Mouse (Mus musculus) testis, adult 2 months (tissue): ENCODE data around the gene Trim67. TPM values are rescaled to one million over a fixed set of nuclear protein-coding genes. Genes with fewer than 3 reads are reported as not detected.
"Not testable (repeated sequence)": the region's sequence is repeated elsewhere in the genome, so short reads cannot be mapped to it uniquely, and the experiment has no call there.

Experiments used
- H3K27ac ChIP-seq: fragments of 200-500 bp; 2 replicates; pipeline ENCODE4 v1.5.1; 2012; ENCODE audit warnings: low read depth, low read length; ENCODE audit not compliant: control insufficient read depth, insufficient read depth
- H3K27me3 ChIP-seq: fragments of 200-500 bp; 2 replicates; pipeline ENCODE4 v1.6.1; 2012; ENCODE audit warnings: mild to moderate bottlenecking, low read length, moderate library complexity; ENCODE audit not compliant: control insufficient read depth, insufficient read depth
- H3K36me3 ChIP-seq: fragments of 200-500 bp; 2 replicates; pipeline ENCODE4 v1.6.1; 2012; ENCODE audit warnings: mild to moderate bottlenecking, low read length; ENCODE audit not compliant: control insufficient read depth, insufficient read depth
- H3K4me1 ChIP-seq: fragments of 200-500 bp; 2 replicates; pipeline ENCODE4 v1.6.1; 2012; ENCODE audit warnings: low read length; ENCODE audit not compliant: control insufficient read depth, insufficient read depth
- H3K4me3 ChIP-seq: fragments of 200-500 bp; 2 replicates; pipeline ENCODE4 v1.5.1; 2012; ENCODE audit warnings: low read depth, mild to moderate bottlenecking, low read length, moderate library complexity, mixed read lengths; ENCODE audit not compliant: control insufficient read depth
- CTCF ChIP-seq: fragments of 200-500 bp; IDR thresholded peaks from 2 replicates; pipeline ENCODE4 v1.5.1; 2012; ENCODE audit warnings: low read depth, mild to moderate bottlenecking, inconsistent platforms, low read length, moderate library complexity; ENCODE audit not compliant: control insufficient read depth, insufficient read depth, insufficient replicate concordance
- POLR2A ChIP-seq: fragments of 200-500 bp; IDR thresholded peaks from 2 replicates; pipeline ENCODE4 v1.6.1; 2012; ENCODE audit warnings: low read depth, mild to moderate bottlenecking, inconsistent platforms, low read length, moderate library complexity; ENCODE audit not compliant: control insufficient read depth
- polyA plus RNA-seq: library from polyadenylated mRNA; depleted of rRNA; stranded (reverse); fragments of >200 nt; gene quantifications from 2 replicates; pipeline ENCODE4 v1.2.3, GENCODE M21; 2012

Trim67 gene
- polyA plus RNA-seq, 1 experiment: 0.49 TPM

GRCm38 (mm10) chr8:124840900-124841299, 48.0 kb downstream of the Trim67 start:
- H3K27ac ChIP-seq: no peak overlapping the region
- no peaks in the 10 kb centered on the region; the same call in none of the 2 replicates for H3K36me3 ChIP-seq
- TF ChIP-seq POLR2A (no peak), CTCF (no peak)
- no peaks in the 10 kb centered on the region for H3K27me3 ChIP-seq
- H3K4me1 ChIP-seq: no peaks in the 10 kb centered on the region
- no peak overlapping the region for H3K4me3 ChIP-seq

- Histone ChIP-seq H3K4me1 (no peaks in the 10 kb centered on the region), H3K27me3 (no peaks in the 10 kb centered on the region), H3K27ac (no peak overlapping the region), H3K36me3 (no peaks in the 10 kb centered on the region; the same call in none of the 2 replicates), H3K4me3 (no peak overlapping the region)
- TF ChIP-seq CTCF: no peak
Observed at GRCm38 (mm10) chr8:124841775-124842174, 48.9 kb downstream of the Trim67 start.

GRCm38 (mm10) chr8:124842929-124843328, 50.0 kb downstream of the Trim67 start:
- H3K4me3 ChIP-seq, H3K27me3 ChIP-seq, H3K36me3 ChIP-seq, H3K27ac ChIP-seq, H3K4me1 ChIP-seq: not testable (repeated sequence)

- H3K27me3 ChIP-seq: no peaks in the 10 kb centered on the region
- H3K27ac ChIP-seq: no peak overlapping the region
- H3K4me3 ChIP-seq: no peak overlapping the region
- TF ChIP-seq POLR2A: no peak
- no peak for TF ChIP-seq CTCF
- H3K4me1 ChIP-seq: no peaks in the 10 kb centered on the region
- no peaks in the 10 kb centered on the region; the same call in none of the 2 replicates for H3K36me3 ChIP-seq
Observed at GRCm38 (mm10) chr8:124845131-124845530, 52.2 kb downstream of the Trim67 start.

- H3K27ac ChIP-seq: no peak overlapping the region
- TF ChIP-seq CTCF (no peak), POLR2A (no peak)
- no peaks in the 10 kb centered on the region for H3K27me3 ChIP-seq
- no peak overlapping the region for H3K4me3 ChIP-seq
- H3K36me3 ChIP-seq: no peaks in the 10 kb centered on the region; the same call in none of the 2 replicates
- H3K4me1 ChIP-seq: no peaks in the 10 kb centered on the region
Observed at GRCm38 (mm10) chr8:124845573-124845972, 52.7 kb downstream of the Trim67 start.

GRCm38 (mm10) chr8:124853511-124853910, 60.6 kb downstream of the Trim67 start:
- no peak overlapping the region for H3K4me3 ChIP-seq
- H3K27me3 ChIP-seq: no peaks in the 10 kb centered on the region
- H3K27ac ChIP-seq: no peak overlapping the region
- no peaks in the 10 kb centered on the region for H3K4me1 ChIP-seq
- TF ChIP-seq CTCF (no peak), POLR2A (no peak)
- H3K36me3 ChIP-seq: no peaks in the 10 kb centered on the region

GRCm38 (mm10) chr8:124859466-124859865, 66.6 kb downstream of the Trim67 start:
- H3K4me3 ChIP-seq: no peak overlapping the region
- TF ChIP-seq POLR2A (no peak), CTCF (peak; percentile 40; the same call in 1 of the 2 replicates)
- no peaks in the 10 kb centered on the region for H3K4me1 ChIP-seq
- H3K36me3 ChIP-seq: no peaks in the 10 kb centered on the region; the same call in 1 of the 2 replicates
- H3K27me3 ChIP-seq: no peaks in the 10 kb centered on the region
- H3K27ac ChIP-seq: no peak overlapping the region

- Histone ChIP-seq H3K27me3 (no peaks in the 10 kb centered on the region), H3K4me3 (no peak overlapping the region), H3K27ac (no peak overlapping the region), H3K4me1 (no peaks in the 10 kb centered on the region), H3K36me3 (no peaks in the 10 kb centered on the region; the same call in 1 of the 2 replicates)
- TF ChIP-seq CTCF (no peak), POLR2A (no peak)
Observed at GRCm38 (mm10) chr8:124860188-124860587, 67.3 kb downstream of the Trim67 start.
